Mouse (Mus musculus) neural tube, embryonic 11.5 days (tissue): ENCODE measurements around the gene Slit3. TPM values are rescaled to one million over a fixed set of nuclear protein-coding genes. Genes with fewer than 3 reads are reported as not detected.
A peak's percentile ranks its signal among the peaks of the same experiment; 100 is the strongest.

Experiments used
- ATAC-seq: fragments of 200-750 bp; cut with Nextera tagmentation; 2 replicates; pipeline ENCODE4 v1.8.0; 2017; ENCODE audit warnings: moderate number of reproducible peaks, mild to moderate bottlenecking, moderate TSS enrichment, moderate library complexity; ENCODE audit not compliant: insufficient read depth, low FRiP score, low TSS enrichment
- DNase-seq: peaks from one replicate; pipeline ENCODE4 v3.0.0-alpha.2; 2015; ENCODE audit warnings: low spot score
- H3K27ac ChIP-seq: fragments of 300-500 bp; sonication (generic); 2 replicates; pipeline ENCODE4 v1.5.1; 2014; ENCODE audit warnings: low read depth, mild to moderate bottlenecking, low read length
- H3K27me3 ChIP-seq: fragments of 300-500 bp; sonication (generic); 2 replicates; pipeline ENCODE4 v1.6.1; 2014; ENCODE audit warnings: mild to moderate bottlenecking, low read length, mixed read lengths; ENCODE audit not compliant: control insufficient read depth, insufficient read depth
- H3K36me3 ChIP-seq: fragments of 300-500 bp; sonication (generic); 2 replicates; pipeline ENCODE4 v1.6.1; 2014; ENCODE audit warnings: mild to moderate bottlenecking, low read length, moderate library complexity, mixed read lengths; ENCODE audit not compliant: control insufficient read depth, insufficient read depth
- H3K4me1 ChIP-seq: fragments of 300-500 bp; sonication (generic); 2 replicates; pipeline ENCODE4 v1.6.1; 2014; ENCODE audit warnings: low read length, mixed read lengths; ENCODE audit not compliant: control insufficient read depth, insufficient read depth
- H3K4me2 ChIP-seq: fragments of 300-500 bp; sonication (generic); 2 replicates; pipeline ENCODE4 v1.6.1; 2014; ENCODE audit warnings: low read depth, mild to moderate bottlenecking, moderate library complexity
- H3K4me3 ChIP-seq: fragments of 300-500 bp; sonication (generic); 2 replicates; pipeline ENCODE4 v1.5.1; 2014; ENCODE audit warnings: low read depth, low read length
- H3K9ac ChIP-seq: fragments of 300-500 bp; sonication (generic); 2 replicates; pipeline ENCODE4 v1.6.1; 2014; ENCODE audit warnings: mild to moderate bottlenecking, low read length
- H3K9me3 ChIP-seq: fragments of 300-500 bp; sonication (generic); 2 replicates; pipeline ENCODE4 v1.6.1; 2016; ENCODE audit warnings: low read length; ENCODE audit not compliant: control insufficient read depth
- WGBS: fragments of 180-500 bp; shearing (Covaris S2); extraction: QIAGEN DNeasy Blood & Tissue Kit; methylation state at CpG from one replicate; pipeline ENCODE4 v1.1.7; 2014; 5-methylcytosine and 5-hydroxymethylcytosine counted together
- polyA plus RNA-seq: library from polyadenylated mRNA; unstranded; fragments of >200 nt; fragmentation: Nextera tagmentation; extraction: Ambion mirVana; gene quantifications from 2 replicates; pipeline ENCODE4 v1.2.1, GENCODE M21; 2014

The Slit3 gene
- polyA plus RNA-seq, 1 experiment from 2014 or later, result 41.3 TPM

DNA sequence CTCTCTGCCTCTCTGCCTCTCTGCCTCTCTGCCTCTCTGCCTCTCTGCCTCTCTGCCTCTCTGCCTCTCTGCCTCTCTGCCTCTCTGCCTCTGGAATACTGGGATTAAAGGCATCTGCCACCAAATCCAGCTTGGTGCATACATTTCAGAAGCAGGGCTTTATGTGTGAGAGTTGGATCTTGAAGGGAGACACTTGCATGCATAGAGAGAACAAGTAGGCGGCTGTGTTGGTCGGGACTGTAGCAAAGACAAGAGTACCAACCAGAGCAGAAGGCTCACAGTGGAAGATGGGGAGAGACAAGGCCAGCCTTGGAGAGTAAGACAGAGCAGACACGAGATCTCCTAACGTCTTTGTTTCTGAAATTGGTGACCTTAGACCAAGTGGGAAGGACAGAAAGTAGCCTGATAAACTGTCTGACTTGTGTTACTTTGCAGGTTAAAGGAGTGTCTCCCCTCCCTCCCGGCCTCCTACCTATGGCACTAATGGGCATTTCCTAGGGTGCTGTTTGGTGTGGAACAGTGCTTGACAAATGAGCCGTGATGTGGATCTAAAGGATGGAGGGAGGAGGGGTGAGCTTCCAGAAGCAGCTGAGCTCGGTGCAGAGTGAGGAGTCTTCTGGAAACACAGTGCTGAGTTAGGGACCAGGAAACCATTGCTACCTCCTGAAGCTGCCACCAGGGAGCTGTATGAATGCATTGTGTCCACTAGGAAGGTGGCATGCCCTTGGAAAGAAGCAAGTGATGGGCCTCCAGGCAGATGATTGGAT lies 569.7 kb downstream of the Slit3 start:
- peaks cover 3% of the 10 kb centered on the region; the same call in 1 of the 2 replicates for H3K36me3 ChIP-seq
- no peak overlapping the region for H3K9ac ChIP-seq
- H3K4me1 ChIP-seq, result no peaks in the 10 kb centered on the region
- H3K9me3 ChIP-seq, result no peaks in the 10 kb centered on the region
- H3K4me2 ChIP-seq, result no peak overlapping the region
- no peak for ATAC-seq
- H3K4me3 ChIP-seq, result no peak overlapping the region
- no peaks in the 10 kb centered on the region for H3K27me3 ChIP-seq
- DNase-seq, result no peak
- WGBS, result 66% methylated on average over 7 of the region's 7 CpGs
- H3K27ac ChIP-seq, result no peak overlapping the region

- DNase-seq, result peak; percentile 83
These were observed 572.1 kb downstream of the Slit3 start for GRCm38 (mm10) chr11:35693136-35693535.

DNA sequence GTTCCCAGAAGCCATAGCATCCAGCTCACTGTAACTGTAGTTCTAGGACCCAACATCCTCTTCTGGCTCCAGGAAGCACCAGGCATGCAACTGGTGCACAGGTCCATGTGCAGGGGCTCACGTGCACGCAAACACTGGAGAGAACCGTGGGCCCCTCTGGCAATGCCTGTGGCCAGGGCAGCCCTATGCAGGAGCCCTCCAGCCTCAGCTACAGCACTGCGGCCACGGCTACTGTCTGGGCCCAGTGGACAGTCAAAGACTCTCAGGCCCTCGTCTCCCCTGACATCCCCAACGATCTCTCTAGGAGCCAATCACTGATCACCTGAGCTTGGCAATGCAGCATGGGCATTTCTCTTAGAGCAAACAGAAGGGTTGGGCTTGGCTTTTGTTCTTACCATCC lies 572.6 kb downstream of the Slit3 start:
- Histone ChIP-seq H3K9me3 (no peaks in the 10 kb centered on the region), H3K4me3 (no peak overlapping the region), H3K4me1 (no peaks in the 10 kb centered on the region), H3K36me3 (peaks cover 2% of the 10 kb centered on the region; the same call in 1 of the 2 replicates), H3K27ac (no peak overlapping the region), H3K4me2 (no peak overlapping the region), H3K27me3 (no peaks in the 10 kb centered on the region), H3K9ac (no peak overlapping the region)
- ATAC-seq (0 out of 2 replicates have a peak, but pooled peaks have one; percentile 9), DNase-seq (no peak)
- WGBS, result 92% methylated on average over 7 of the region's 7 CpGs

More at GRCm38 (mm10) chr11:35693136-35693535, 572.1 kb downstream of the Slit3 start:
- H3K36me3 ChIP-seq, result peaks cover 3% of the 10 kb centered on the region; the same call in 1 of the 2 replicates
- no peaks in the 10 kb centered on the region for H3K27me3 ChIP-seq
- no peaks in the 10 kb centered on the region for H3K9me3 ChIP-seq
- no peak overlapping the region for H3K4me3 ChIP-seq
- H3K27ac ChIP-seq, result no peak overlapping the region
- ATAC-seq, result peak; percentile 60; the same call in 1 of the 2 replicates
- H3K4me2 ChIP-seq, result no peak overlapping the region
- WGBS, result 15% methylated on average over 5 of the region's 5 CpGs
- no peaks in the 10 kb centered on the region for H3K4me1 ChIP-seq
- no peak overlapping the region for H3K9ac ChIP-seq

- Histone ChIP-seq H3K4me3 (no peak overlapping the region), H3K9ac (no peak overlapping the region), H3K4me2 (no peak overlapping the region), H3K9me3 (no peaks in the 10 kb centered on the region), H3K27me3 (no peaks in the 10 kb centered on the region), H3K4me1 (no peaks in the 10 kb centered on the region), H3K27ac (no peak overlapping the region), H3K36me3 (no peaks in the 10 kb centered on the region)
- ATAC-seq (no peak), DNase-seq (no peak)
- WGBS, result 87% methylated on average over 7 of the region's 7 CpGs
These were observed 576.5 kb downstream of the Slit3 start for GRCm38 (mm10) chr11:35697476-35697875.

GRCm38 (mm10) chr11:35698901-35699300 lies 577.9 kb downstream of the Slit3 start:
- 94% methylated on average over 5 of the region's 5 CpGs for WGBS
- H3K9me3 ChIP-seq, result no peaks in the 10 kb centered on the region
- no peak overlapping the region for H3K4me2 ChIP-seq
- no peak overlapping the region for H3K4me3 ChIP-seq
- H3K27me3 ChIP-seq, result no peaks in the 10 kb centered on the region
- ATAC-seq (no peak), DNase-seq (no peak)
- no peak overlapping the region for H3K27ac ChIP-seq
- no peaks in the 10 kb centered on the region for H3K4me1 ChIP-seq
- H3K36me3 ChIP-seq, result peaks cover 9% of the 10 kb centered on the region
- H3K9ac ChIP-seq, result no peak overlapping the region

- Histone ChIP-seq H3K9ac (no peak overlapping the region), H3K4me1 (no peaks in the 10 kb centered on the region), H3K27me3 (no peaks in the 10 kb centered on the region), H3K4me2 (no peak overlapping the region), H3K36me3 (peaks cover 9% of the 10 kb centered on the region), H3K27ac (no peak overlapping the region), H3K4me3 (no peak overlapping the region), H3K9me3 (no peaks in the 10 kb centered on the region)
- ATAC-seq (no peak), DNase-seq (no peak)
- WGBS, result 75% methylated on average over 4 of the region's 4 CpGs
These were observed 582.4 kb downstream of the Slit3 start for GRCm38 (mm10) chr11:35703471-35703870.

- H3K27ac ChIP-seq, result no peak overlapping the region
- peaks cover 9% of the 10 kb centered on the region for H3K36me3 ChIP-seq
- no peak overlapping the region for H3K9ac ChIP-seq
- H3K4me1 ChIP-seq, result no peaks in the 10 kb centered on the region
- no peak overlapping the region for H3K4me3 ChIP-seq
- DNase-seq (no peak), ATAC-seq (no peak)
- 93% methylated on average over 13 of the region's 13 CpGs for WGBS
- H3K4me2 ChIP-seq, result no peak overlapping the region
- H3K9me3 ChIP-seq, result no peaks in the 10 kb centered on the region
- H3K27me3 ChIP-seq, result no peaks in the 10 kb centered on the region
These were observed 583.4 kb downstream of the Slit3 start for GRCm38 (mm10) chr11:35704381-35704780.

DNA sequence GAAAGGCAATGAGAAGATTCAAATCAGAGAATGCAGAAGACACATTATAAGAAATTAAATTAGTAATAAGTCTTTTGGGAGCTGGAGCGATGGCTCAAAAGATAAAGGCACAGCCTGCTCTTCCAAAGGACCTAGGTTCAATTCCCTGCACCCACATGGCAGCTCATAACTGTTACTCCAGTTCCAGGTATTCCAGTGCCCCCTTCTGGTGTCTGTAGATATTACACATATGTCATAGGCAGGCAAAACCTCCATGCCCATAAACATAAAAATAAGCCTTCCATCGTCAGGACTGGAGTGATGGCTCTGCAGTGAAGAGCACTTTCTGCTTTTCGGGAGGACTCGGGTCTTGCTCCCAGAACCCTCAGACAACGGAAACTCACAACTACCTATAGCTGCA lies 583.9 kb downstream of the Slit3 start:
- no peaks in the 10 kb centered on the region for H3K4me1 ChIP-seq
- H3K27me3 ChIP-seq, result no peaks in the 10 kb centered on the region
- H3K36me3 ChIP-seq, result peaks cover 9% of the 10 kb centered on the region
- DNase-seq, result no peak
- no peak overlapping the region for H3K27ac ChIP-seq
- 93% methylated on average over 5 of the region's 5 CpGs for WGBS
- H3K9ac ChIP-seq, result no peak overlapping the region
- H3K4me2 ChIP-seq, result no peak overlapping the region
- ATAC-seq, result no peak
- no peaks in the 10 kb centered on the region for H3K9me3 ChIP-seq
- no peak overlapping the region for H3K4me3 ChIP-seq

- Histone ChIP-seq H3K4me3 (no peak overlapping the region), H3K9me3 (no peaks in the 10 kb centered on the region), H3K36me3 (peaks cover 9% of the 10 kb centered on the region), H3K27me3 (no peaks in the 10 kb centered on the region), H3K4me2 (no peak overlapping the region), H3K9ac (no peak overlapping the region), H3K4me1 (no peaks in the 10 kb centered on the region), H3K27ac (no peak overlapping the region)
- 94% methylated on average over 12 of the region's 12 CpGs for WGBS
- DNase-seq (no peak), ATAC-seq (no peak)
These were observed 586.4 kb downstream of the Slit3 start for GRCm38 (mm10) chr11:35707431-35707830.
